Mouse (Mus musculus): ENCODE measurements at regions not wholly inside any gene's neighbourhood (a gene's known extent, or its start where the extent isn't known, plus 50 kb on each side); places are given as distances from the start of the nearest gene placed in this dataset.

GRCm38 (mm10) chr14:74544028-74544427 is 96.6 kb upstream of the Htr2a start:
- no peaks in the 10 kb centered on the region; the same call in 1 of the 2 replicates for H3K4me1 ChIP-seq (ENCODE audit: control insufficient read depth, insufficient read depth, low read length)
- H3K27ac ChIP-seq (ENCODE audit: insufficient read depth, low read depth, low read length) = no peak overlapping the region
- WGBS = 84% methylated on average over 3 of the region's 3 CpGs
- H3K4me3 ChIP-seq (ENCODE audit: insufficient read depth, low read depth, low read length) = no peak overlapping the region
- TF ChIP-seq POLR2A (IDR thresholded peaks at IDR 0.05; ENCODE audit: insufficient read depth, low read depth, low read length) (no peak), CTCF (IDR thresholded peaks at IDR 0.05; ENCODE audit: insufficient read depth, low read depth, low read length) (no peak)

GRCm38 (mm10) chr14:74551091-74551490 is 89.5 kb upstream of the Htr2a start:
- 92% methylated on average over 2 of the region's 2 CpGs for WGBS
- 0 out of 2 replicates have a peak, but pooled peaks cover 2% of the 10 kb centered on the region for H3K4me1 ChIP-seq (ENCODE audit: control insufficient read depth, insufficient read depth, low read length)
- no peak for TF ChIP-seq POLR2A (IDR thresholded peaks at IDR 0.05; ENCODE audit: insufficient read depth, low read depth, low read length)
- no peak for TF ChIP-seq CTCF (IDR thresholded peaks at IDR 0.05; ENCODE audit: insufficient read depth, low read depth, low read length)
- no peak overlapping the region for H3K4me3 ChIP-seq (ENCODE audit: insufficient read depth, low read depth, low read length)
- H3K27ac ChIP-seq (ENCODE audit: insufficient read depth, low read depth, low read length) = no peak overlapping the region

GRCm38 (mm10) chr14:74553636-74554035 is 87.0 kb upstream of the Htr2a start:
- H3K4me1 ChIP-seq (ENCODE audit: control insufficient read depth, insufficient read depth, low read length) = 0 out of 2 replicates have a peak, but pooled peaks cover 2% of the 10 kb centered on the region
- 20% methylated on average over 1 of the region's 1 CpGs for WGBS
- no peak overlapping the region for H3K4me3 ChIP-seq (ENCODE audit: insufficient read depth, low read depth, low read length)
- H3K27ac ChIP-seq (ENCODE audit: insufficient read depth, low read depth, low read length) = no peak overlapping the region
- TF ChIP-seq CTCF (IDR thresholded peaks at IDR 0.05; ENCODE audit: insufficient read depth, low read depth, low read length) (no peak), POLR2A (IDR thresholded peaks at IDR 0.05; ENCODE audit: insufficient read depth, low read depth, low read length) (no peak)

- Histone ChIP-seq H3K4me3 (ENCODE audit: insufficient read depth, low read depth, low read length) (no peak overlapping the region), H3K4me1 (ENCODE audit: control insufficient read depth, insufficient read depth, low read length) (no peaks in the 10 kb centered on the region), H3K27ac (ENCODE audit: insufficient read depth, low read depth, low read length) (no peak overlapping the region)
- WGBS = 51% methylated on average over 5 of the region's 5 CpGs
- TF ChIP-seq POLR2A (IDR thresholded peaks at IDR 0.05; ENCODE audit: insufficient read depth, low read depth, low read length) = no peak
- no peak for TF ChIP-seq CTCF (IDR thresholded peaks at IDR 0.05; ENCODE audit: insufficient read depth, low read depth, low read length)
Observed at GRCm38 (mm10) chr14:74558359-74558758, 82.3 kb upstream of the Htr2a start.
